Mouse (Mus musculus) gastrocnemius, postnatal 4 days (tissue): ENCODE results near the gene Rpa1. TPM values are rescaled to one million over a fixed set of nuclear protein-coding genes. Genes with fewer than 3 reads are reported as not detected.
A peak's percentile ranks its signal among the peaks of the same experiment; 100 is the strongest.
"Not testable (repeated sequence)": the region's sequence is repeated elsewhere in the genome, so short reads cannot be mapped to it uniquely, and the experiment has no call there.

ENCODE experiments used
- DNase-seq, 2 experiments: peaks; one replicate each; pipeline ENCODE4 v3.0.0; 2021 to 2022; ENCODE audit warnings: low spot score in 2 of 2, mixed read lengths in 2 of 2
- total RNA-seq, 2 experiments: library from RNA; stranded (reverse); gene quantifications; 2 replicates each; pipeline ENCODE4 v1.2.3; 2021

Gene Rpa1
- total RNA-seq, 2 experiments from 2014 or later = 65.9 to 66.9 TPM

DNA sequence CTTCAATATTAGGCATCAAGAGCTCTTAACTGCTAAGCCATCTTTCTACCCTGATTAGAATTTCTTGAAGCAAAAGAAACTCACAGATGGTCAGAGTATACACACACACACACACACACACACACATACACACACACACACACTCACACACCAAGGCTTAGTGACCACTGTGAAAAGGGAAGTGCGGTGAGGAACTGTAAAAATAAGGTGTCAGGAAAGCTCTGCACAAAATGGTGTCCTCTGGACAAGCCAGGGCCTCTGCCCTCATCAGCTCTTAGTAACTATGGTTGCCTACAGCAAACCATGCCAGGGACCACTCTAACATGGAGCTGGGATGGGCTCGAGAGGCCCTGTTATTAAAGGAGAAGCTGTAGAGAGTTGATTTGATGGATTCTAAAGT lies 23.7 kb downstream of the Rpa1 start:
- no peak for DNase-seq

DNA sequence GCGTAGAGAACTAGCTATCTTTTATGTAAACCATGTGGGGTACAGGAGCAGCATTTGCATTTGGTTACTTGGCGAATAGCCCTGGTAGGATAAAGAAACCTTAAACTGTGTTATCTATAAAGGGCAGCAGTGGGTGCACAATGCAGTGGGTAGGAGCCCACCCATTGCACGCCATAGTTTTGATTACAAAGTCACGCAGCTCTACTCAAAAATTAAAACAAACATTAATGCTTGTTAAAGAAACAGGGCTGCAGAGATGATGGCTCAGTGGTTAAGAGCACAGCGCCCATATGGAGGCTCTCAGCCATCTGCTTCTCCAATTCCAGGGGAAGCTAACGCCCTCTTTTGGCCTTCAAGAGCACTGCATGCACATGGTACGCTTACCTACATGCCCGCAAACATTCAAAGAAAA lies 24.8 kb downstream of the Rpa1 start:
- DNase-seq = no peak

DNA sequence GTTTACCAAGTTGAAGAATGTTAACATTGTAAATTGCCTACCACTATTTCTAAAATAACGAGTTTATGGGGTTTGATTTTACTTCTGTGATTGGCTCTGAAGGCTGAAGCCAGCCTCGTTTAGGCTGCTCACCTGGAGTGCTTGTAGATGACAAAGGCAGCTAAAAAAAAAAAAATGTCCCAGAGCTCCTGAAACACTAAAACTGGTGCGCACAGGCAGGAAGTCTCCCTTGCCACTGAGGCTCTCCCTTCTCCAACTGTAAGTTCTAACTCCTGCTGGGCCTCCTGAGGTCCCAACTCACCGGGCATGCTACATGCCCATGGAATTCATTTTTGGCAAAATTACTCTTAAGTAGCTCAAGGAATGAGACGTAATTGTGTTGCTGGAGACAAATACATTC lies 28.9 kb downstream of the Rpa1 start:
- no peak for DNase-seq

DNA sequence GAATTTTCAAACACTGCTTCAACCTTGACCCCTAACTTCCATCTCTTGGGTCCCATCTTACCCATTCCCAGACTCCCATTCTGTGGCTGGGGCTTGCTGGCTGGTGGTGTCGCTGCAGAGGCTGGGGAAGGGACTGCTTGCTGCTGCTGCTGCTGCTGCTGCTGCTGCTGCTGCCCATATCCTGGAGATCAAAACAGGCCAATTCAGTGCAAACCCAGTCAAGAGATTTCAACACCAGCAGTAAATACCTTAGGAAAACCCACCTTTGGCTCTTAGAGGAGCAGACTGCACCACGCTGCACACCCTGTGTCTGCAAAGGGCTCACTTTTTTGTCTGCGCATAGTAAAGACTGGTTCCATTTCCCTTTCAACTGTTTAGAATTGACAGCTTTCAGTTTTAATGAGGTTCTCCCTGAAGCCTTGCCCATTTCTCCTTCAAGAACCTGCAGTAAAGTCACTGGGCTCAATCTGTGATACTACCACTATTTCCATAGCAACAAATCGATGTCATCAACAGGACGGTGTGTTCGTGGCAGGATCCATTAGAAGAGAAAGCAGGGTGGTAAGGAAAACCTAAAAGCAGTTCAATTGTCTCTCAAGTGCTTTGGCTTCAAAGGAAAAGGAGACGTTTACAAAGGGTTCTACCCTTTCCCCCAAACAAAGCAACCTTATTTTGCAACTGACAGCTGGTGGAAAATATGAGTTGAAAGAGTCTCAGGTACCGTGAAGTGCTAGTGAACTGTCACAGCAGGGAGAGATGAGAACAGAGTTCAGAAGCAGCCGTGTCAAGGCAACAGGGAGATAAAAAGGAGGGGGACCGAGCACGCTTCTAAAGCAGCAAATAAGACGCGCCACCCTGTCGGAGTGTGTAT lies 29.5 kb downstream of the Rpa1 start:
- DNase-seq = no peak

DNA sequence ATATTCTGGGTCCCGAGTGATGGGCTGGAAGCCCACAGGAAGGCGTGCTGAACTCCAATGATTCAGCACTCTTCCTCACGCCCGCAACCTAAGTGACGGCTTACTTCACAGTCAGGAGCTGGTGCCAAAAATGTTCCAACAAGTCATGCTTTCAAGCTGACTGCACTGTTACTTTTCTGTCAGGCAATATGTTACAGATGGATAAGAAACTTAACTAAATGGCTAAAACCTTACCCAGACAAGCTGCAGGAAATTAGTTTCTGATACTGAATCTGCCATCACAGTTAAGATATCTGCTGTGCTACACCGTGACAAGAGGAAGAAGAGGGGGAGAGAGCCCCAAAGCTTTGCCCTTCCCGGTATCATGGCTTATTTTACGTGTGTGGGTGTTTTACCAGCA lies 34.3 kb downstream of the Rpa1 start:
- DNase-seq = no peak

DNA sequence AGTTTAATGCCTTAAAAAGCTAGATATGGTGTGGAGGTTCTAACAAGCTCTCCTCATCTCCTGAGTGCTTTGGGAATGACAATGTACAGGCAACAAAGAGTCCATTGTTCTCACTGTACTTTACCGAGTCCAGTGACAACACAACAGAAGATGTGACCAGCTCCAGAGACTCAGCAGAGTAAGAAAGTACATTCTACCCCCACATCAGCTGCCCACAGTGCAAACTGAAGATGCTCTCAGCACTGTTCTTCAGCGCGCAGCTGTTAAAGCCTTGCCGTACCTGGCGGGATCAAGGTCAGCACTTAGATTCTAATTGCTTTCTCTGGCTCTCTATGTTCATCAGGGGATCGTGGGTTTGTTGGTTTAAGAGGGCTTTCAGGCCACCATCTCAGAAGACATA lies 36.4 kb downstream of the Rpa1 start:
- DNase-seq = no peak

DNA sequence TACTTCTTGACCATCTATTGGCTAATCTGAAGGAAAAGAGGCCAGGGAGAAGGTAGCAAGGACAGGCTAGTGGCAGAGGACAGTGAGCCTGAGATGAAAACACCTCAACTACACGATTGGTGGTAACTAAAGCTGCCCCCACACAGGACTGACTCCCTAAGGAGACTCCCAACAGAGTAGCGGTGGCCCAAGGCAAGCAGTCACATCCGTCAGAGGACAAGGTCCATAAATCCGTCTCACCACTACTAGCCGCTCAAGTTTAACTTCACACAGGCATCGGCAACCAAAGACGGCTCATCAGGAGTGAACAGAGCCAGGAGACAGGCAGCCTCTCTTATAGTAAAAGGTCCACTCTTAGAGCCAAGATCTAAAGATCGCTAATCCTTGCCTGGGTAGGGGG lies 37.3 kb downstream of the Rpa1 start:
- no peak for DNase-seq

DNA sequence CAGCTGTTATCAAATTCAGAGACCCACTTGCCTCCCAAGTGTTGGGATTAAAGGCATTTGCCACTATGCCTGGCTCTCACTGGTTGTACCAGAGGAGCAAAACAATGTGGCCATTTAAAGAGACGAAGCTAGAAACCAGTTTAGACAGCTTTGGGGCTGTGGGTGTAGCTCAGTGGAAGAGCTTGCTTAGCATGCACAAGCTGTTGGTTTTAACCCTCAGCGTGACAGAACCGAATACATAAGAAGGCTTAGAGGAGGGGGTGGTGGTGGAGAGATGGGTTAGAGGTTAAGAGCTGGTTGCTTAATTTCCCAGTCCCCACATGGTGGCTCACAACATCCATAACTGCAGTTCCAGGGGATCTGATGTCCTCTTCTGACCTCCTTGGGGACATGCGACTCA lies 39.5 kb downstream of the Rpa1 start:
- no peak for DNase-seq

DNA sequence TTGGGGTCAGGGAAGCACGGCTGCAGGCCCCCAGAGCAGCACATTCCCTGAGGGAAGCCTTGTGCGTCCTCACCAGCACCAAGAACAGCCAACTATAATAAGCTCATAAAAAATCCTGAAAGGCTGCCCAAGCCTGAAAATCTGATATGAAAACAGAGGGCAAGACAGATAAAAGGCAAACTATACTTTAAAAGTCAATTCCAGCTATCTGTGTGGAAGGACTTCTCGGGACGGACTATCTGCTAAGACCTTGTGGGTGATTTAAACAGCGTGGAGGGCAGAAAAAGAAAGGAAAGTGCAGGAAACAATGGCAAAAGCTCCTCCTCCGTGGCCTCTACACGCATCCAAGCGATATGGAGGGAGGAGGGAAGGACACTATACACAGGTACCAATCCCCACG lies 43.3 kb downstream of the Rpa1 start:
- no peak for DNase-seq

DNA sequence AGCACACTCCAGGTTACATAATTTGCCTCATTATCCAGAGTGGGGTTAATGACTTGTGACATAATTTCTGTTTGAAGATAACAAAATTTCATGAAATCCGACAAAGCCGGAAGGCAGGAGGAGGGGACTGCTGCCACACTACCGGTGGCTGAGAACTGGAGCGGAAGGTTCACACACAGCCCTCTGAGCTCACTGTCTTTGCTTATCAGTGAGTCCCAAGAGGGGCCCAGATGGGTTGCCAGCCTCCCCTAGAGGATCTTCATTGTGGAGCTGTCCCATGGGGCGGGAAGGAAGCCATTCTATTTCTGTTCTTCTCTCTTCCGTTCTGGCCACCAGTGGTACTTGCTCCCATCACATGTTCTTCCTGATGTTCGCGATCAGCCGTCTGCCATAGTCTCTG lies 47.2 kb downstream of the Rpa1 start:
- DNase-seq = no peak

DNA sequence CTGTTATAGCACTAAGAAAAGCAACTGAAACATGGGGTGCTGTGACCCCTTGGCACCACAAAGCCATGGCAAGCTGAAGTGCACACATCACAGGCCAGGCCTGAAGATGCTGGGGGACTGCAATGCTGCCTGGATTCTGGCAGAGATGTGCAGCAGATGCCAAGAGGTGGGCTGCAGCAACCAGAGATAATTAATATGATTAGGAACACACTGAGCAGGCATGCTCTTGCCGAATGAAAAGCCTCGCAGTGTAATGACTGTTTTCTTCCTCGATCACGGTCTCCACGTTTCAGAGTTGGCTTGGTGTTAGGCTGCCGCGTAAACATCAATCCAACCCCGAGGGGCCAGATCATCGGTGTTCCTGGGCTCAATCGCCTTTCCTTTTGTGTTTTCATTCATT lies 48.3 kb downstream of the Rpa1 start:
- DNase-seq = no peak

DNA sequence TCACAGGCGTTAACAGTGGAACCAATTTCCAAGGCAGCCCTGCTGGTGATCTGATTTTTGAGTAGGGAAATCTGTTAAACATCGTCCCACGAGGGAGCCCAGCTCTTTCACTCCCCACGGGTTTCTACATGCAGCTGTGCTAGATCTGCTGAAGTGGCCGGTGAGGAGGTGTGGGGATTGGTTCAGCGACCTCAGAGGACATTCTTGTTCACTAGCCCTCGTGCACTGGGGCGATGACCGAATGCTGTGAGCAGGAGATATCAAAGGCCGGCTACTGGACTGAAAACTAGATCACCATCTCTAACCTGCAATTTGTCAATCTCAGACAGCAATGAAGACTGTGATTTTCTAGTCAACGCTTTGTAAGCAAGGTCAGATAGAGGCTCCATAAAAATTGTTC lies 49.6 kb downstream of the Rpa1 start:
- no peak for DNase-seq

DNA sequence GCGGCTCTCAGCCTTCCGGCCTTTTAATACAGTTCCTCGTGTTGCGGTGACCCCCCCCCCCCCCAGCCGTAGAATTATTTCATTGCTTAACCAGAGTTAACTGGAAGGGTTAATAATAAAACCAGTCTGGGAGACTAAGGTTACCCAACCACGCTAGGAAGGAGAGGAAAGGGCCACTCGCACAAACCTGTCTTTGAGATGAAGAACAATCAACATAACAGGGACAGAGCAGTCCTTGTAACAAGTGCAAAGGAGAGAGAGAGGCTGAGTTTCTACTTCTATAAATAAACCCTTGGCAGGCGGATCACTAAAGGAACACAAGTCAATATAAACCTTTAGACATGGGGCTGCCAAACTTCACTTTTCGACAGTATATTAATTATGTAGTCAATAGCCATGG lies 50.5 kb downstream of the Rpa1 start:
- DNase-seq = no peak

DNA sequence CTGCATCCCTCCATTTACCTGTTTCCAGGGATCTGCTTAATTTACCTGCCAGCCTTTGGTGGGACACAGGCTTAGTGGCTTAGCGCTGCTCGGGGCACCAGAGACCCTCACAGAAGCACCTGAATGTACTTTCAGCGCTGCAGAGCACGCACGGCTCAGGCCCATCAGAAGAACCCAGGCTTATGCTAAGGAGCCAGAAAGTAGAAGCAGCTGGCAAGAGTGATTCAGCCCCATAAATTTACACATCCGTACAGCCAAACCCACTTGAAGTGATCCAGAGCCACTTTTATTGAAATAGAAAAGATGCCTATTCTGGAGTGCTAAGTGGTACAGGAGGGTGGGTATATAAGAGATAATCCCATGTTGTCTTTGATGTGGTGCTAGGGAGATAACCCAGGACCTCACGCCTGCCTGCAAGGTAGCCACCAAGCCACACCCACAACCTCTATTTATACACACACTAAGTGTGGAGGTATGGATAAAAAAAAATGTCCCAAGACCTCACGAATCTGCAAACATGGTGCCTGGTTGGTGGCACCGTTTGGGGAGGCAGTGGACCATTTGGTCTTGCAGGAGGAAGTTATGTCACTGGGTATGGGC lies 51.6 kb downstream of the Rpa1 start:
- DNase-seq = no peak

DNA sequence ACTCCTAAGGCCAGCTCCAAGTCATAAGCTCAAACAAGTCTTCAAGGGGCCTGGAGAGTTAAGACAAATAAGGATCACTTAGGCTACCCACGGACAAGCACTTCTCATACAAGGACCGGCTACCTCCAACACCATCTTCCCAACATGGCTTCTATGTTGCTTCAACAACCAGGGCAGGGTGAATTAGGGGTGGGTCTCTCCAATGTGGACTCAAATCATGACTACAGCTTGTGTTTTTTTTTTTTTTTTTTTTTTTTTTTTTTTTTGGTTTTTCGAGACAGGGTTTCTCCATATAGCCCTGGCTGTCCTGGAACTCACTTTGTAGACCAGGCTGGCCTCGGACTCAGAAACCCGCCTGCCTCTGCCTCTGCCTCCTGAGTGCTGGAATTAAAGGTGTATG lies 52.6 kb downstream of the Rpa1 start:
- not testable (repeated sequence) for DNase-seq

DNA sequence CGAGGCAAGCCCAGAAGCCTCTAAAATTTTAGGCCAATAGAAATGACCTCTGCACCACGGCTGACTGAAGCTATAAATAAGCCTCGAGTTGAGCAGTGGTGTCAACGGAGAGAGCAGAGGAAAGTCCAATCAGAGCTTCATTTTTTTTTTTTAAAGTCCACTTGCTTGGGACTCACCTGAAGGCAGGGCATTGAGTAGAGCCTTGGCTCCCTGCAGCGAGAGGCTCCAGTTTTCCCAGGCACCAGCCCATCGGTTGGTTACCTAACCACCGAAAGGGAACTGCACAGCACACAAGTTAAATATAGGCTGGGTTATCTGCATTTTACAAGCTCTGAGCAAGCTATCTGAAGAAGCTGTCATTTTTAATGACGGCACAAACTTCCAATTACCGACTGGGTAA lies 53.3 kb downstream of the Rpa1 start:
- no peak for DNase-seq

DNA sequence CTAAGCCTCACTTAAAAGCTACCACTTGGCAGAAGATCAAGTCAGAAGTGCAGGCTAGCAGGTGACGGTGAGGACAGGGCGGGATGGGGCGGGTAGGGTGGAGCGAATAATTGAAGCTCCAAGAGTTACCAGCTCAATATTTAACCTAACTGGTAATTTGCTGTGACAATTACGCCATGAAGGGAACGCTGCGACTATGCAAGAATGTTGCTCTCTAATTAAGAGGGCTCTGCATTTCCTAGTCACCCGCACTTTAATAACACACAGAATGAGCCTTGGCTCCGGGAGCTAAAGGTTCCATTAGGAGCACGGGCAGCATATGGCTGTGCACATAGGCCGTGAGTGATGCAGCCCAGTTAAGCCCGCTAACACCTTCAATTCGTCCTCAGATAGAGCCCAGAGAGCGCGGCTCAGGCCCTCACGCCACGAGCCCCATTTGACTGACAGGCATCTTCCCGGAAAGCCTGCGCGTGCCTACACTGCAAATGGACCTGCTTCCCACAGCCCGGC lies 54.2 kb downstream of the Rpa1 start:
- no peak for DNase-seq

DNA sequence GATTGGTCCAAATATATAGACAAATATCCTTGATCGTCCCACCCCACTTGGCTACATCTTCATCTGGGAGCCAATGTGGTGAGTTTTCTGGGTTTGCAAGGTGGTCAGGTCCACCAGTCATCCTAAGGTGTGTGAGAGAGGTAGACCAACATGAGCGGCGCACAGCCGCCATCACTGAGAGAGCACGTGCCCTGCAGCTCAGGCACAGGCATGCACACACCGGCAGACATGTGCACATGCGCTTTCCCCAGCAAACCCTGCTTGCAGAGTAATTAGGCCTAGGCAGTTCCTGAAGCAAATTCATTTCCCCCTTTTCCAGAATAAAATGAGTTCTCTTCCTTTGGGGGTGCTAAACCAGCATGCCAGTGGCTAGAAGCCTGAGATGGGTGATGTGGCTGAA lies 55.8 kb downstream of the Rpa1 start:
- DNase-seq = no peak

DNA sequence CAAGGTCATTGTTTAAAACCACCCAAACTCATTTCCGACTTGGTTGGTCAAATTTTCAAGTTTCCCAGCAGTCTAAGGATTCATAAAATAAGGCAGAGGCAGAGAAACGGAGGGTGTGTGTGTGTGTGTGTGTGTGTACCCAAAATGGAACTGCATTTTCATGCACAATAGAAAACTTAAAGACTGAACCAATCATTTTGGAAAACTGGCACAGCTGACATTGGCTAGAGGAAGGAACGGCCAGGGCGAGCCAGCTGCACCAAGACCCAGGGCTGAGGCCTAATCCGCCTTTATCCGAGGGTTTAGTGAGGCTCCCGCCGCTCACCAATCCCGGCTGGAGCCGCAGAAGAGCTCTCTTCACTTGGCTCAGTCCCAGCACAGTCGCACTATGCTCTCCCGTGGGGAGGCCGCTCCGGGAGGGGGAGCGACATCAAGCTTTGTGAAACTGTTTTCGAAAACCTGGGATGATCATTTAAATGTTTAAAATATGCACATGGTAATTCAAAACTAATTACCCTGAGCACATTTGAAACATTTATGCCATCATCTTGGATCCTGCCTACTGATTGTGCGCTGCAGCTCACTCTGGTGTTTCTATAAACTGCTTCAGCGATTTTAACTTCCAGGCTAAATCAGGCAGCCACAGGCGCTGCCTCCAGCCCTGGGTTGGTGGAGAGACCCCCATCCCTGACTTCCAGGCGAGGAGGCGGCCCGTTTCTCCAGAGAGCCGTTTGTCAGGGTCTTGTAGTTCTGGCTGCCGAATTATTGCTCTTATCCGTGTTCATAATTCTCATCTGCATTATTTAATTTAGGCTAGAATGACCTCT lies 56.5 kb downstream of the Rpa1 start:
- peak in 1 of 2 experiments; percentile 34 for DNase-seq

DNA sequence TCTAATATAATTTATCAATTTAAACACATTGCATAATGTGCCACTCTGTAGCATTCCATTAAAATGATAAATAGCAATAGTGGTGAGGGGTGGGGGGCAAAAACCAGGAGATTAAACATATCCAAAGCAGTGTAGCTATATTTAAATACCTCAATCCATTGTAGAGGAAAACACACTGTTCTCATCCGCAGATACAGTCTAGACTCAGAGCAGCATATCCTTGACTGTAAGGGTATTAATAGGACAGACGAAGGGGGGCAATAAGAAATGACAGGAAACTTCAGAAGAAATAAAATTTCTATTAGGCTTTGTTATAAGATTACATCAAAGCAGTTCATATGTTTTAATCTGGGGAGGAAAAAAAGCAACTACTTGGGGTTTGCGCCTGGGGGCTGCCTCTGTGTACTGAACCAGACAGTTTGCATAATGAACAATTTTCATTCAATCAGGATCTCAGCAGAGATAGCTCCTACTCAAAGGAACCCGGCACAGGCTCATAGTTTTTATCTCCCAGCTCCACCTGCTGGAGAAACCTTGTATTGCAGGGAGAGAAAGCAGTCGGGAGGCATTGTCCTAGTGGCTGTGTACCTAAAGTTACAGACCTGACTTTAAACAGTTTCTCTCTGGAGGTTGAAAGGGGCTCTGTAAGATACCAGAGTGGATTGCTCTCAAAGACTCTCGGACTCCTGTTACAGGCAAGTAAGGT lies 57.4 kb downstream of the Rpa1 start:
- peak; percentile 58 to 85 for DNase-seq

DNA sequence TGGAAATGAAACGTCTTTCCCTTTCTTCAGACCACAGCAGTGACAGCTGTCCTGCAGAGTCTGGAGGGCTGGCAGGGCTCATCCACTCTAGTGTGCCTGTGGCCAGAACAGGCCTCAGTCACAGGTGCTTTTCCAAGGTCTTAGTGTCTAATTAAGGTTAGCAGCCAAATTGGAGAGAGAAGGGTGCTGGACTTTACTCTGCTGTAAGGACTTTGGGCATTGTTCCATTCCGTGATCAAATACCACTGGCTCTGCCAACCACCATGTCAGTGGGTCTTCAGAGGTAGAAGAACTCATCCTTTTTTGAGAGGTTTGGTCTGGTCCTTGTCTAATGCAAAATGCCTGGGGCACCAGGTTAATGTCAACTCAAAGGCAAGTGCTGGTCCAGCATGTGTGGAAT lies 59.0 kb downstream of the Rpa1 start:
- DNase-seq = no peak
